Comparison of ENCODE assay signal across 20 mouse cellular contexts in genomic region chr3:129646781-129647180, GRCm38 (mm10).
DNase-seq lines count a peak whose midpoint lies in the region; ATAC-seq and TF ChIP-seq lines count a peak whose summit lies in the region.
"Had no signal": no experiment of that assay in that cellular context is flagged by ENCODE, and none has a peak within 500 bp of the region (broad histone marks: within the 10 kb centered on the region; RNA-seq: fewer than 3 reads in every experiment).

No protein-coding gene starts in this region.

- ATAC-seq in hindbrain, embryonic 13.5 days (ENCODE audit: low FRiP score): peak; percentile 33; the same call in 1 of the 2 replicates
- ATAC-seq in hindbrain, embryonic 16.5 days: no peak
- ATAC-seq in limb, embryonic 13.5 days (ENCODE audit: low FRiP score, low read depth): 0 out of 2 replicates have a peak, but pooled peaks have one; percentile 62
- ATAC-seq in limb, embryonic 14.5 days (ENCODE audit: low FRiP score, low read depth): no peak
- ATAC-seq in neural tube, embryonic 15.5 days (ENCODE audit: low FRiP score): no peak

- 79% methylated on average over 5 of the region's 5 CpGs for WGBS in hindbrain, embryonic 13.5 days
- WGBS in hindbrain, embryonic 16.5 days: 66% methylated on average over 5 of the region's 5 CpGs
- WGBS in limb, embryonic 13.5 days: 53% methylated on average over 5 of the region's 5 CpGs
- WGBS in limb, embryonic 10.5 days: 91% methylated on average over 5 of the region's 5 CpGs
- WGBS in limb, embryonic 14.5 days: 50% methylated on average over 5 of the region's 5 CpGs
- 73% methylated on average over 5 of the region's 5 CpGs for WGBS in neural tube, embryonic 15.5 days

- H3K4me3 ChIP-seq in hindbrain, embryonic 13.5 days: no peak overlapping the region
- H3K4me3 ChIP-seq in hindbrain, embryonic 16.5 days (ENCODE audit: low read length): no peak overlapping the region
- no peak overlapping the region for H3K4me3 ChIP-seq in limb, embryonic 13.5 days
- H3K4me3 ChIP-seq in limb, embryonic 10.5 days: no peak overlapping the region
- H3K4me3 ChIP-seq in limb, embryonic 14.5 days (replicated peaks; ENCODE audit: low read length): no peak overlapping the region
- no peak overlapping the region for H3K4me3 ChIP-seq in neural tube, embryonic 15.5 days (replicated peaks)
- H3K4me3 ChIP-seq: embryonic facial prominence, embryonic 12.5 days; forebrain, embryonic 12.5 days; heart, adult 2 months; heart, embryonic 15.5 days; hindbrain, embryonic 10.5 days had no signal

- no peak for DNase-seq in limb, embryonic 10.5 days (ENCODE audit: low spot score)
- peak; percentile 38 for DNase-seq in 416B (ENCODE audit: low read depth)
- peak; percentile 74 for DNase-seq in limb, embryonic 14.5 days (ENCODE audit: low spot score)
- DNase-seq: adrenal gland, adult 8-10 months; cerebellum, adult 11 months; cerebellum, adult 8-10 months; cerebellum, postnatal 14 days; embryo, embryonic 11 days; gastrocnemius, postnatal 10 days; heart, adult 2 months; heart, postnatal 14 days had no signal

- H3K9me3 ChIP-seq in hindbrain, embryonic 13.5 days: no peaks in the 10 kb centered on the region
- H3K9me3 ChIP-seq in hindbrain, embryonic 16.5 days (ENCODE audit: control insufficient read depth, low read length): no peaks in the 10 kb centered on the region
- H3K9me3 ChIP-seq in limb, embryonic 13.5 days: no peaks in the 10 kb centered on the region
- no peaks in the 10 kb centered on the region for H3K9me3 ChIP-seq in limb, embryonic 10.5 days (replicated peaks)
- no peaks in the 10 kb centered on the region for H3K9me3 ChIP-seq in limb, embryonic 14.5 days (ENCODE audit: control insufficient read depth, low read length)
- H3K9me3 ChIP-seq in neural tube, embryonic 15.5 days (replicated peaks): no peaks in the 10 kb centered on the region
- H3K9me3 ChIP-seq: embryonic facial prominence, embryonic 12.5 days; forebrain, embryonic 12.5 days; heart, embryonic 15.5 days; hindbrain, embryonic 10.5 days had no signal

- no peak overlapping the region for H3K27ac ChIP-seq in hindbrain, embryonic 13.5 days
- H3K27ac ChIP-seq in hindbrain, embryonic 16.5 days (ENCODE audit: low read depth, low read length): no peak overlapping the region
- H3K27ac ChIP-seq in limb, embryonic 13.5 days: no peak overlapping the region
- H3K27ac ChIP-seq in limb, embryonic 10.5 days: no peak overlapping the region
- H3K27ac ChIP-seq in limb, embryonic 14.5 days (replicated peaks; ENCODE audit: low read depth, low read length): no peak overlapping the region; the same call in 1 of the 2 replicates
- H3K27ac ChIP-seq in neural tube, embryonic 15.5 days (replicated peaks): no peak overlapping the region
- H3K27ac ChIP-seq: embryonic facial prominence, embryonic 12.5 days; forebrain, embryonic 12.5 days; heart, adult 2 months; heart, embryonic 15.5 days; hindbrain, embryonic 10.5 days had no signal

- H3K27me3 ChIP-seq in hindbrain, embryonic 13.5 days: no peaks in the 10 kb centered on the region
- H3K27me3 ChIP-seq in hindbrain, embryonic 16.5 days (replicated peaks; ENCODE audit: control insufficient read depth, insufficient read depth, low read length): no peaks in the 10 kb centered on the region
- no peaks in the 10 kb centered on the region for H3K27me3 ChIP-seq in limb, embryonic 13.5 days
- H3K27me3 ChIP-seq in limb, embryonic 10.5 days (ENCODE audit: low read depth, poor library complexity, severe bottlenecking): no peaks in the 10 kb centered on the region
- H3K27me3 ChIP-seq in limb, embryonic 14.5 days (ENCODE audit: control insufficient read depth, insufficient read depth, low read length): no peaks in the 10 kb centered on the region
- no peaks in the 10 kb centered on the region for H3K27me3 ChIP-seq in neural tube, embryonic 15.5 days (replicated peaks)
- H3K27me3 ChIP-seq: embryonic facial prominence, embryonic 12.5 days; forebrain, embryonic 12.5 days; heart, embryonic 15.5 days had no signal

- no peak overlapping the region for H3K4me2 ChIP-seq in hindbrain, embryonic 13.5 days
- no peak overlapping the region for H3K4me2 ChIP-seq in hindbrain, embryonic 16.5 days (ENCODE audit: low read length)
- peak overlapping the region; percentile 19; the same call in 1 of the 2 replicates for H3K4me2 ChIP-seq in limb, embryonic 13.5 days (replicated peaks)
- no peak overlapping the region for H3K4me2 ChIP-seq in limb, embryonic 14.5 days (replicated peaks; ENCODE audit: low read depth, low read length, severe bottlenecking)
- no peak overlapping the region for H3K4me2 ChIP-seq in neural tube, embryonic 15.5 days
- H3K4me2 ChIP-seq: embryonic facial prominence, embryonic 12.5 days; forebrain, embryonic 12.5 days; heart, embryonic 11.5 days; heart, embryonic 15.5 days had no signal

- peaks cover 15% of the 10 kb centered on the region for H3K4me1 ChIP-seq in hindbrain, embryonic 13.5 days (replicated peaks)
- H3K4me1 ChIP-seq in hindbrain, embryonic 16.5 days (ENCODE audit: control insufficient read depth, insufficient read depth, low read depth, low read length): no peaks in the 10 kb centered on the region
- peaks cover 53% of the 10 kb centered on the region for H3K4me1 ChIP-seq in limb, embryonic 13.5 days
- peaks cover 26% of the 10 kb centered on the region for H3K4me1 ChIP-seq in limb, embryonic 10.5 days
- peaks cover 31% of the 10 kb centered on the region for H3K4me1 ChIP-seq in limb, embryonic 14.5 days (ENCODE audit: control insufficient read depth, insufficient read depth, low read length)
- peaks cover 12% of the 10 kb centered on the region; the same call in 1 of the 2 replicates for H3K4me1 ChIP-seq in neural tube, embryonic 15.5 days

- no peaks in the 10 kb centered on the region for H3K36me3 ChIP-seq in hindbrain, embryonic 13.5 days
- H3K36me3 ChIP-seq in hindbrain, embryonic 16.5 days (ENCODE audit: control insufficient read depth, insufficient read depth, low read length): no peaks in the 10 kb centered on the region
- no peaks in the 10 kb centered on the region for H3K36me3 ChIP-seq in limb, embryonic 13.5 days
- H3K36me3 ChIP-seq in limb, embryonic 10.5 days: no peaks in the 10 kb centered on the region
- no peaks in the 10 kb centered on the region for H3K36me3 ChIP-seq in limb, embryonic 14.5 days (ENCODE audit: control insufficient read depth, insufficient read depth, low read length)
- H3K36me3 ChIP-seq in neural tube, embryonic 15.5 days: no peaks in the 10 kb centered on the region
- H3K36me3 ChIP-seq: embryonic facial prominence, embryonic 12.5 days; forebrain, embryonic 12.5 days; heart, embryonic 15.5 days; hindbrain, embryonic 10.5 days had no signal

- no peak overlapping the region for H3K9ac ChIP-seq in hindbrain, embryonic 13.5 days
- no peak overlapping the region for H3K9ac ChIP-seq in hindbrain, embryonic 16.5 days (ENCODE audit: low read depth, low read length)
- H3K9ac ChIP-seq in limb, embryonic 13.5 days: no peak overlapping the region
- H3K9ac ChIP-seq in limb, embryonic 14.5 days (ENCODE audit: low read depth, low read length, severe bottlenecking): no peak overlapping the region
- no peak overlapping the region for H3K9ac ChIP-seq in neural tube, embryonic 15.5 days (replicated peaks)
- H3K9ac ChIP-seq: embryonic facial prominence, embryonic 12.5 days; forebrain, embryonic 12.5 days; heart, embryonic 15.5 days had no signal

- TF ChIP-seq POLR2A in limb, embryonic 14.5 days (IDR thresholded peaks at IDR 0.05; ENCODE audit: borderline replicate concordance, extremely low read depth, insufficient read depth, insufficient read length): no peak

Comparison
In these comparisons a context has a peak if more than half of its experiments do, and no peak if none do; other contexts are left out.
1. ATAC-seq: peak in hindbrain, embryonic 13.5 days (single experiment) and limb, embryonic 13.5 days (single experiment); none in hindbrain, embryonic 16.5 days (single experiment), limb, embryonic 14.5 days (single experiment) and neural tube, embryonic 15.5 days (single experiment).